Mouse (Mus musculus) midbrain, embryonic 11.5 days (tissue): ENCODE results near the gene Itga9. TPM values are rescaled to one million over a fixed set of nuclear protein-coding genes. Genes with fewer than 3 reads are reported as not detected.

Experiments used
- ATAC-seq: fragments of 200-750 bp; cut with Nextera tagmentation; 2 replicates; pipeline ENCODE4 v1.8.0; 2017; ENCODE audit warnings: moderate TSS enrichment, moderate library complexity; ENCODE audit not compliant: low FRiP score
- DNase-seq: peaks from one replicate; pipeline ENCODE4 v3.0.0; 2015; ENCODE audit warnings: low spot score; ENCODE audit errors: missing footprints
- H3K27ac ChIP-seq: fragments of 300-500 bp; sonication (generic); 2 replicates; pipeline ENCODE4 v1.5.1; 2014; ENCODE audit warnings: low read depth, low read length
- H3K27me3 ChIP-seq: fragments of 300-500 bp; sonication (generic); 2 replicates; pipeline ENCODE4 v1.6.1; 2014; ENCODE audit warnings: mild to moderate bottlenecking, low read length, moderate library complexity, mixed read lengths; ENCODE audit not compliant: control insufficient read depth, insufficient read depth
- H3K36me3 ChIP-seq: fragments of 300-500 bp; sonication (generic); 2 replicates; pipeline ENCODE4 v1.6.1; 2014; ENCODE audit warnings: mild to moderate bottlenecking, low read length, moderate library complexity, mixed read lengths; ENCODE audit not compliant: control insufficient read depth, insufficient read depth
- H3K4me1 ChIP-seq: fragments of 300-500 bp; sonication (generic); 2 replicates; pipeline ENCODE4 v1.6.1; 2014; ENCODE audit warnings: low read length; ENCODE audit not compliant: control insufficient read depth, insufficient read depth
- H3K4me2 ChIP-seq: fragments of 300-500 bp; sonication (generic); 2 replicates; pipeline ENCODE4 v1.6.1; 2014; ENCODE audit warnings: mild to moderate bottlenecking, moderate library complexity
- H3K4me3 ChIP-seq: fragments of 300-500 bp; sonication (generic); 2 replicates; pipeline ENCODE4 v1.5.1; 2014; ENCODE audit warnings: low read depth, low read length
- H3K9ac ChIP-seq: fragments of 300-500 bp; sonication (generic); 2 replicates; pipeline ENCODE4 v1.6.1; 2014; ENCODE audit warnings: low read length
- H3K9me3 ChIP-seq: fragments of 300-500 bp; sonication (generic); 2 replicates; pipeline ENCODE4 v1.6.1; 2016; ENCODE audit warnings: low read length; ENCODE audit not compliant: control insufficient read depth
- WGBS: fragments of 180-500 bp; shearing (Covaris S2); extraction: QIAGEN DNeasy Blood & Tissue Kit; methylation state at CpG from one replicate; pipeline ENCODE4 v1.1.7; 2014; 5-methylcytosine and 5-hydroxymethylcytosine counted together
- polyA plus RNA-seq: library from polyadenylated mRNA; unstranded; fragments of >200 nt; fragmentation: Nextera tagmentation; extraction: Ambion mirVana; gene quantifications from 2 replicates; pipeline ENCODE4 v1.2.1, GENCODE M21; 2014

Gene Itga9
- polyA plus RNA-seq, 1 experiment from 2014 or later = 4.0 TPM

- Histone ChIP-seq H3K9ac (no peak overlapping the region), H3K9me3 (no peaks in the 10 kb centered on the region), H3K4me3 (no peak overlapping the region), H3K36me3 (no peaks in the 10 kb centered on the region), H3K27me3 (no peaks in the 10 kb centered on the region), H3K27ac (no peak overlapping the region), H3K4me2 (no peak overlapping the region), H3K4me1 (no peaks in the 10 kb centered on the region)
- DNase-seq = no peak
- 79% methylated on average over 6 of the region's 6 CpGs for WGBS
- ATAC-seq = no peak
These were observed 279.3 kb downstream of the Itga9 start for GRCm38 (mm10) chr9:118885785-118886184.

- Histone ChIP-seq H3K4me3 (no peak overlapping the region), H3K36me3 (no peaks in the 10 kb centered on the region), H3K4me1 (no peaks in the 10 kb centered on the region), H3K27ac (no peak overlapping the region), H3K4me2 (no peak overlapping the region), H3K9me3 (no peaks in the 10 kb centered on the region), H3K27me3 (no peaks in the 10 kb centered on the region), H3K9ac (no peak overlapping the region)
- 85% methylated on average over 7 of the region's 7 CpGs for WGBS
- ATAC-seq = peak; percentile 30; the same call in 1 of the 2 replicates
- no peak for DNase-seq
These were observed 280.7 kb downstream of the Itga9 start for GRCm38 (mm10) chr9:118887201-118887600.

GRCm38 (mm10) chr9:118887734-118888133 lies 281.2 kb downstream of the Itga9 start:
- no peak overlapping the region for H3K4me2 ChIP-seq
- no peaks in the 10 kb centered on the region for H3K36me3 ChIP-seq
- DNase-seq (no peak), ATAC-seq (no peak)
- no peak overlapping the region for H3K27ac ChIP-seq
- no peaks in the 10 kb centered on the region for H3K27me3 ChIP-seq
- no peak overlapping the region for H3K9ac ChIP-seq
- H3K4me1 ChIP-seq = no peaks in the 10 kb centered on the region
- H3K4me3 ChIP-seq = no peak overlapping the region
- no peaks in the 10 kb centered on the region for H3K9me3 ChIP-seq
- WGBS = 92% methylated on average over 8 of the region's 8 CpGs

GRCm38 (mm10) chr9:118890149-118890548 lies 283.7 kb downstream of the Itga9 start:
- Histone ChIP-seq H3K4me3 (no peak overlapping the region), H3K27me3 (no peaks in the 10 kb centered on the region), H3K27ac (no peak overlapping the region), H3K4me1 (no peaks in the 10 kb centered on the region), H3K4me2 (no peak overlapping the region), H3K9me3 (no peaks in the 10 kb centered on the region), H3K9ac (no peak overlapping the region), H3K36me3 (no peaks in the 10 kb centered on the region)
- WGBS = 91% methylated on average over 4 of the region's 4 CpGs
- ATAC-seq (no peak), DNase-seq (no peak)

GRCm38 (mm10) chr9:118890645-118891044 lies 284.2 kb downstream of the Itga9 start:
- no peaks in the 10 kb centered on the region for H3K36me3 ChIP-seq
- no peaks in the 10 kb centered on the region for H3K9me3 ChIP-seq
- H3K4me3 ChIP-seq = no peak overlapping the region
- no peaks in the 10 kb centered on the region for H3K4me1 ChIP-seq
- ATAC-seq = no peak
- no peak overlapping the region for H3K4me2 ChIP-seq
- WGBS = 72% methylated on average over 2 of the region's 2 CpGs
- no peak overlapping the region for H3K27ac ChIP-seq
- H3K9ac ChIP-seq = no peak overlapping the region
- no peak for DNase-seq
- H3K27me3 ChIP-seq = no peaks in the 10 kb centered on the region

GRCm38 (mm10) chr9:118891068-118891467 lies 284.6 kb downstream of the Itga9 start:
- Histone ChIP-seq H3K9me3 (no peaks in the 10 kb centered on the region), H3K4me2 (no peak overlapping the region), H3K27me3 (no peaks in the 10 kb centered on the region), H3K4me3 (no peak overlapping the region), H3K36me3 (no peaks in the 10 kb centered on the region), H3K9ac (no peak overlapping the region), H3K4me1 (no peaks in the 10 kb centered on the region), H3K27ac (no peak overlapping the region)
- no peak for ATAC-seq
- no peak for DNase-seq
- 89% methylated on average over 6 of the region's 6 CpGs for WGBS

- DNase-seq (no peak), ATAC-seq (no peak)
- WGBS = 87% methylated on average over 9 of the region's 9 CpGs
- H3K4me3 ChIP-seq = no peak overlapping the region
- H3K4me2 ChIP-seq = no peak overlapping the region
- no peaks in the 10 kb centered on the region for H3K4me1 ChIP-seq
- no peaks in the 10 kb centered on the region for H3K27me3 ChIP-seq
- no peaks in the 10 kb centered on the region for H3K36me3 ChIP-seq
- no peak overlapping the region for H3K27ac ChIP-seq
- no peak overlapping the region for H3K9ac ChIP-seq
- H3K9me3 ChIP-seq = no peaks in the 10 kb centered on the region
These were observed 285.1 kb downstream of the Itga9 start for GRCm38 (mm10) chr9:118891593-118891992.

- Histone ChIP-seq H3K9ac (no peak overlapping the region), H3K4me2 (no peak overlapping the region), H3K4me1 (no peaks in the 10 kb centered on the region), H3K27ac (no peak overlapping the region), H3K27me3 (no peaks in the 10 kb centered on the region), H3K4me3 (no peak overlapping the region), H3K36me3 (no peaks in the 10 kb centered on the region), H3K9me3 (no peaks in the 10 kb centered on the region)
- WGBS = 83% methylated on average over 2 of the region's 2 CpGs
- no peak for DNase-seq
- no peak for ATAC-seq
These were observed 288.6 kb downstream of the Itga9 start for GRCm38 (mm10) chr9:118895101-118895500.

- Histone ChIP-seq H3K9ac (no peak overlapping the region), H3K4me1 (peaks cover 4% of the 10 kb centered on the region; the same call in 1 of the 2 replicates), H3K36me3 (no peaks in the 10 kb centered on the region), H3K27ac (no peak overlapping the region), H3K4me2 (no peak overlapping the region), H3K4me3 (no peak overlapping the region), H3K9me3 (no peaks in the 10 kb centered on the region), H3K27me3 (no peaks in the 10 kb centered on the region)
- DNase-seq (no peak), ATAC-seq (no peak)
- WGBS = 78% methylated on average over 2 of the region's 2 CpGs
These were observed 294.2 kb downstream of the Itga9 start for GRCm38 (mm10) chr9:118900677-118901076.

GRCm38 (mm10) chr9:118901917-118902316 lies 295.4 kb downstream of the Itga9 start:
- no peaks in the 10 kb centered on the region for H3K27me3 ChIP-seq
- H3K36me3 ChIP-seq = no peaks in the 10 kb centered on the region
- no peak for DNase-seq
- H3K4me1 ChIP-seq = peaks cover 4% of the 10 kb centered on the region; the same call in 1 of the 2 replicates
- no peak overlapping the region; the same call in 1 of the 2 replicates for H3K27ac ChIP-seq
- H3K9me3 ChIP-seq = no peaks in the 10 kb centered on the region
- 33% methylated on average over 6 of the region's 6 CpGs for WGBS
- no peak overlapping the region for H3K4me3 ChIP-seq
- H3K9ac ChIP-seq = no peak overlapping the region
- ATAC-seq = peak; percentile 61
- no peak overlapping the region for H3K4me2 ChIP-seq
